Mouse (Mus musculus): ENCODE measurements around the gene Aebp1. TPM values are rescaled to one million over a fixed set of nuclear protein-coding genes. Genes with fewer than 3 reads are reported as not detected.

The Aebp1 gene
- polyA plus RNA-seq, 1 experiment from 2014 or later, result 22.4 TPM

DNA sequence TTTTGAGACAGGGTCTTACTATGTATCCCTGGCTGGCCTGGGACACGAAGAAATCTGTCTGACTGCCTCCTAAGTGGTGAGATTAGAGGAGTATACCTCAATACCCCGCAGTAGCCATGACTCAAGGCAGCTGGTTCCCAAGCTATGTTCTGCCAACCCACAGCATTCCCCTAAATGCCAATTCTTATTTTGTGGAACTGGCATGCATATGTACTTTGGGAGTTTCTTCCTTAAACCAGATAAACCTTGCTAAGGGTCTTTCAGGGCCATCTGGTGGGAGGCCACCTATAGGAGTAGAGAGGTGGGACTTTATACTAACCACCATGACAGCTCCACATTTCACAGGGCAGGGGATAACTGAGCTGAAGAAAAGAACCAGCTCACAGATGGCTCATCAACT, 42.1 kb downstream of the Aebp1 start:
- WGBS, result 80% methylated on average over 2 of the region's 2 CpGs
- H3K27ac ChIP-seq, result no peak overlapping the region
- H3K4me1 ChIP-seq, result peaks cover 47% of the 10 kb centered on the region
- peaks cover 40% of the 10 kb centered on the region for H3K27me3 ChIP-seq (ENCODE audit: insufficient read depth, poor library complexity, severe bottlenecking)
- no peaks in the 10 kb centered on the region for H3K36me3 ChIP-seq
- H3K9me3 ChIP-seq, result no peaks in the 10 kb centered on the region
- no peak for DNase-seq (ENCODE audit: low spot score)
- no peak overlapping the region for H3K4me3 ChIP-seq

DNA sequence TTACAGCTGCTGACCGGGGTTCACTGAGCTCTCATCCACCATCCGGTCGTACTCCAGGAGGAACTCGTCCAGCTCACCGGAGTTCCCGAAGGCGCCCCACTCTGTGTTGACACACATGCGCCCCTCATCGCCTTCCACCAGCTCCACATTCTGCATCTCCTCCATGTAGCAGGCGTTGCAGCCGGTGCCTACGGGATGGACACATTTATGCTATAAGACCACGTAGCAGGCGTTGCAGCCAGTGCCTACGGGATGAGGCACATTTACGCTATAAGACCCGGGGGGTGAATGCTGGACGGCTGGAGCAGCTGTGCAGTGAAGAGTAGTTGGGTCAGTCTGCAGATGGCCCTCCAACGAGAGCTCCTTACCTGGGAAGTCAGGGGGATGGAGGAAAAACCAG, 42.6 kb downstream of the Aebp1 start:
- Histone ChIP-seq H3K36me3 (no peaks in the 10 kb centered on the region), H3K9me3 (no peaks in the 10 kb centered on the region), H3K4me3 (no peak overlapping the region), H3K27ac (0 out of 2 replicates have a peak overlapping the region, but pooled peaks have one; percentile 11), H3K27me3 (ENCODE audit: insufficient read depth, poor library complexity, severe bottlenecking) (peaks cover 35% of the 10 kb centered on the region), H3K4me1 (peaks cover 47% of the 10 kb centered on the region)
- WGBS, result 91% methylated on average over 19 of the region's 19 CpGs
- DNase-seq (ENCODE audit: low spot score), result peak; percentile 73

DNA sequence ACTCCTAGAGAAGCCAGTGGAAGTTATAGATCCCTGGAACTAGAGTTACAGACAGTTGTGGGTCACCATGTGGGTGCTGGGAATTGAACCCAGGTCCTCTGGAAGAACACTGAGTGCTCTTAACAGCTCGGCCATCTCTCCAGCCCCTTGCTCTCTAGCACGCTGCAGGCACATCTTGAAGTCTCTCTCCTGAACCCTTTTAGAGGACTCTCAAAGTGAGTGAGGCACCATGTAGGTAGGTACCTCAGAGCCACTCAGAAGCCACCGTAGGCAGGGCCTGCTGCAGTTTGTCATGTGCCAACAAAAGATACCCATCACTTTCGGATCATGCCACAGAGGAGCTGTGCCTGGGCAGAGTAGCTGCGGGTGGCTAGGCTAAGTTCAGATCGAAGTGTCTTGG, 43.1 kb downstream of the Aebp1 start:
- peak; percentile 51 for DNase-seq (ENCODE audit: low spot score)
- H3K9me3 ChIP-seq, result no peaks in the 10 kb centered on the region
- H3K4me1 ChIP-seq, result peaks cover 50% of the 10 kb centered on the region
- WGBS, result 87% methylated on average over 6 of the region's 6 CpGs
- H3K27ac ChIP-seq, result no peak overlapping the region
- H3K4me3 ChIP-seq, result no peak overlapping the region
- H3K27me3 ChIP-seq (ENCODE audit: insufficient read depth, poor library complexity, severe bottlenecking), result peaks cover 31% of the 10 kb centered on the region
- no peaks in the 10 kb centered on the region for H3K36me3 ChIP-seq

- peak; percentile 63 for DNase-seq (ENCODE audit: low spot score)
- 81% methylated on average over 10 of the region's 10 CpGs for WGBS
- Histone ChIP-seq H3K4me1 (peaks cover 47% of the 10 kb centered on the region), H3K4me3 (no peak overlapping the region), H3K27me3 (ENCODE audit: insufficient read depth, poor library complexity, severe bottlenecking) (peaks cover 26% of the 10 kb centered on the region), H3K9me3 (no peaks in the 10 kb centered on the region), H3K36me3 (no peaks in the 10 kb centered on the region), H3K27ac (0 out of 2 replicates have a peak overlapping the region, but pooled peaks have one; percentile 6)
These were observed 44.2 kb downstream of the Aebp1 start for GRCm38 (mm10) chr11:5905778-5906518.

GRCm38 (mm10) chr11:5907096-5907495, 45.3 kb downstream of the Aebp1 start:
- peak; percentile 36 for DNase-seq (ENCODE audit: low spot score)
- Histone ChIP-seq H3K9me3 (no peaks in the 10 kb centered on the region), H3K4me3 (no peak overlapping the region), H3K36me3 (no peaks in the 10 kb centered on the region), H3K27ac (no peak overlapping the region), H3K4me1 (peaks cover 35% of the 10 kb centered on the region), H3K27me3 (ENCODE audit: insufficient read depth, poor library complexity, severe bottlenecking) (peaks cover 16% of the 10 kb centered on the region; the same call in 1 of the 2 replicates)
- 71% methylated on average over 5 of the region's 5 CpGs for WGBS

DNA sequence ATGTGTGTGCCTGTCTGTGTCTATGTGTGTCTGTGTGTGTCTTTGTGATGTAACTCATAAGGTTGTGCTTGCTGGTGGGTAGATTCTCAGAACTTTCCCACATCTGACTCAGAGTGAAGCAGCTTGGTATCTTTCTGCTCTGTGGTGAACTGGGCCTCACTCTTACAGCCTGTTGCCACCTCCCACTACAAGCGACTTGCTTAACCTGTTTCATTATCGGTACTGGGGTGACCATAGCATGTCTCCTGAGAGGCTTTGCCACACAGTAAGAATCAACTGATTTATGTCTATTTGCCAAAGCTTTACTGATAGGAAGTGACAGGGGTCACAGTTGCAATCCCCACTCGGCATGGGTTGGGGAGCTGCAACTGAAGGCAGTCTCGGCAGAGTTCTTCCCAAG, 46.9 kb downstream of the Aebp1 start:
- H3K9me3 ChIP-seq, result no peaks in the 10 kb centered on the region
- peaks cover under 1% of the 10 kb centered on the region; the same call in 1 of the 2 replicates for H3K27me3 ChIP-seq (ENCODE audit: insufficient read depth, poor library complexity, severe bottlenecking)
- H3K36me3 ChIP-seq, result no peaks in the 10 kb centered on the region
- no peak overlapping the region for H3K4me3 ChIP-seq
- WGBS, result 67% methylated on average over 4 of the region's 4 CpGs
- peak overlapping the region; percentile 31; the same call in 1 of the 2 replicates for H3K27ac ChIP-seq
- peak; percentile 14 for DNase-seq (ENCODE audit: low spot score)
- H3K4me1 ChIP-seq, result peaks cover 31% of the 10 kb centered on the region

DNA sequence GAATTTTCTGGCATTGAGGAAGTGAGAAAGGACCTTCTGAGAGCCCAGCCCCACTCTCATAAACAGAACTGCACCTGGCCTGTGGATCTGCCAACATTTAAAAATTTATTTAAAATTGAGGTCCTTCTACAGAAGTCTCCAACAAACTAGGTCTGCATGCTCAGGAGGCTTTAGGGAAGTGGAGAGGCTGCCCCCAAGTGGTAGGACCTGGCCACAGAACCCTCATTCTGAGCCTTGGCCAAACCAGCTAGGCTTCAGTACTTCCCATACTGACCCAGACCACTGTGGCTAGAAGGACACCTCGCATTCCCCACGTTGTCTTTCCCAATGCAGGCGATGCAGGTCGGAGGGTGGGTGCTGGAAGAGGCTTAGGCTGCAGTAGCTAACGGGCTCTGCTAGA, 50.9 kb downstream of the Aebp1 start:
- H3K9me3 ChIP-seq, result no peaks in the 10 kb centered on the region
- 21% methylated on average over 5 of the region's 5 CpGs for WGBS
- H3K36me3 ChIP-seq, result no peaks in the 10 kb centered on the region
- H3K4me3 ChIP-seq, result no peak overlapping the region
- DNase-seq (ENCODE audit: low spot score), result peak; percentile 83
- H3K4me1 ChIP-seq, result peaks cover 38% of the 10 kb centered on the region
- H3K27me3 ChIP-seq (ENCODE audit: insufficient read depth, poor library complexity, severe bottlenecking), result peaks cover 8% of the 10 kb centered on the region; the same call in 1 of the 2 replicates
- no peak overlapping the region for H3K27ac ChIP-seq

DNA sequence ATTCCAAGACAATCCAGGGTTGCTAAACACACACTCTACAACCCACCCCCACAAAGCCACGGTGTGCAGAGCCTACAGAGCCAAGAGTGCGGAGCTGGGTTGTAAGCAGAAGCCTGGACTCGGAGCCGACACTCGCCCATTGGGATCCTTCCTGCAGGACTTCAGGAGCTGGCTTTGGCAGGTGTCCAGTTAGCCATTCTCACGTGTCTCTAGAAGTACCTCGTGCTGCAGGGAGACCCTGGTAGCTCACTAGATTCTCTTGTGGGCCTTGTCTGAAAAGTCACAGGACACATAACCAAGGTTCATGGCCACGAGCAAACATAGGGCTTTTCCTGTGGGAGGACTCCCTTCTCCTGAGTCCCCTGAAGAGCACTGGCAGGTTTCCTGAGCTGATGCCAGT, 51.5 kb downstream of the Aebp1 start:
- Histone ChIP-seq H3K27ac (no peak overlapping the region), H3K27me3 (ENCODE audit: insufficient read depth, poor library complexity, severe bottlenecking) (peaks cover 8% of the 10 kb centered on the region; the same call in 1 of the 2 replicates), H3K9me3 (no peaks in the 10 kb centered on the region), H3K4me3 (no peak overlapping the region), H3K4me1 (peaks cover 42% of the 10 kb centered on the region), H3K36me3 (no peaks in the 10 kb centered on the region)
- 70% methylated on average over 8 of the region's 8 CpGs for WGBS
- DNase-seq (ENCODE audit: low spot score), result no peak

DNA sequence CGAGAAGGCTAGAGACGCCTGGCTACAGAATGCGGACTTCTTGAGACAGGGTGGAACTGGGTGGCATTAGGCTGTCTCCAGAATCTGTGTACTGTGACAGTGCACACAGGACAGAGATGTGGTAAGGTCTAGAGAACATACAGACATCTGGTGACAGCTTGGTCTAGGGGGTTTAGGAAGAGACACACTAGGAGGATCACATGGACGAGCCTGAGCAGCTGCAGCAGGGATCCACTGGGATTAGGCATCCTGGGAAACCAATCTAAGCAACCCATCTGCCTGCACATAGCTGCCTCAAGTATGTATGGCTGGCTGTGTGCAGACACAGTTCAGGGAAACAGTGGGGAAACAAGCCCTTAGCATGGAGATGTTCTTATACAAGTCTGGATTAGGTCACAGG, 52.2 kb downstream of the Aebp1 start:
- Histone ChIP-seq H3K27ac (no peak overlapping the region), H3K4me3 (no peak overlapping the region), H3K4me1 (peaks cover 39% of the 10 kb centered on the region), H3K36me3 (no peaks in the 10 kb centered on the region), H3K9me3 (no peaks in the 10 kb centered on the region), H3K27me3 (ENCODE audit: insufficient read depth, poor library complexity, severe bottlenecking) (peaks cover 8% of the 10 kb centered on the region; the same call in 1 of the 2 replicates)
- WGBS, result 77% methylated on average over 4 of the region's 4 CpGs
- DNase-seq (ENCODE audit: low spot score), result no peak

- 0 out of 2 replicates have a peak overlapping the region, but pooled peaks have one; percentile 5 for H3K27ac ChIP-seq
- no peaks in the 10 kb centered on the region for H3K9me3 ChIP-seq
- peaks cover 8% of the 10 kb centered on the region; the same call in 1 of the 2 replicates for H3K27me3 ChIP-seq (ENCODE audit: insufficient read depth, poor library complexity, severe bottlenecking)
- no peak overlapping the region for H3K4me3 ChIP-seq
- H3K36me3 ChIP-seq, result no peaks in the 10 kb centered on the region
- 39% methylated on average over 5 of the region's 5 CpGs for WGBS
- H3K4me1 ChIP-seq, result peaks cover 28% of the 10 kb centered on the region
- DNase-seq (ENCODE audit: low spot score), result no peak
These were observed 53.2 kb downstream of the Aebp1 start for GRCm38 (mm10) chr11:5914940-5915339.

DNA sequence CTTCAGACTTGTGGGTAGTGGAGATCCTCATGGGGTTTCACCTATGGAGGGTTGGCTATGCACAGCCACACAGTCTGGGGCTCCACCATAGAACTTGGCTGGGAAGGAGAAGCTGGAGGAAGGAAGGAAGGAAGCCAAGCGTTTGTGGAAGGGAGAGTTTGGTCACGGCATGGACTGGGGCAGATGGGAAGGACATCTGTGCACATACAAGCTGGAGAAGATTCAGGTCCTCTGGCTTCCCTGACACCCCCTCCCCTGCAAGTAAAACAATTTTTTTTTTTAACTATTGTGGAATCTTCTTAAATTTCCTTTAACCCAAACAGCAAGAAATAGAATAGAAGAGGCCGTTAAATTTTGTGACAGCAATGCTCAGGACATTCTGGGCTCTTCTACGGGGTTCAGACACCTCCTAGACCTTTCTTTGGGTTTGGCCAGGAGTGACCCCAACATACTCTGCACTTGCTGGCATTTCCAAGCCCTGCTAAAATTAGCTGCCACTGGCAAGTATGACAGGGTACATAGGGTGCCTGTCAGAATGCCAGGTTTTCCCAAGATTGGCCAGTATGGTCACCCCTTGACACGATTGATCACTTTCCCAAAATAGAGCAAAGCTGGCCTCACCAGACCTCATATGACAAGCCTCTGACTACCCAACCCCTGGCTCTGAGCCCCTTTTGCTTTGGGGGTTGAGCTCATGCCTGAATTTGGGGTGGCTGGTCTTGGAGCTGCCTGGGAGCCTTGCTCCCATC, 53.9 kb downstream of the Aebp1 start:
- WGBS, result 74% methylated on average over 5 of the region's 5 CpGs
- no peaks in the 10 kb centered on the region for H3K9me3 ChIP-seq

DNA sequence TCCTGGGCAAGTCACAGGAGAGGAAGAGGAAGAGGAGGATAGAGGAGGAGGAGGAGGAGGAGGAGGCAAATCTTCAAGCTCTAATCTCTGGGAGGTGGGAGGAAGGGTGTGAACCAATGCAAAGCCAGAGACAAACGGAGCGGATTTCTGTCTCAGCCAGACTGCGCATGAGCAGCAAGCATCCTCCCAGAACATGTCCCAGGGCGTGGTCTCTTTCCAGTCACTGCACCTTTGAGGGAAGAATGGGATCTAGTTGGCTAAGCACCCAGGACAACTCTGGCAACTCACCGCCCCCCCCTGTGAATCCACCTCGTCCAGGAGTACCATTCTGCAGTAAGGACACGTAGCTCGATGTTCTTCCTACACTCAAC, 54.4 kb downstream of the Aebp1 start:
- Histone ChIP-seq H3K4me3 (no peak overlapping the region), H3K27ac (0 out of 2 replicates have a peak overlapping the region, but pooled peaks have one; percentile 42), H3K9me3 (no peaks in the 10 kb centered on the region), H3K27me3 (ENCODE audit: insufficient read depth, poor library complexity, severe bottlenecking) (peaks cover 8% of the 10 kb centered on the region; the same call in 1 of the 2 replicates), H3K4me1 (peaks cover 30% of the 10 kb centered on the region), H3K36me3 (no peaks in the 10 kb centered on the region)
- no peak for DNase-seq (ENCODE audit: low spot score)
- 69% methylated on average over 8 of the region's 8 CpGs for WGBS

More for the DNA sequence above, 53.9 kb downstream of the Aebp1 start:
- Histone ChIP-seq H3K27ac (0 out of 2 replicates have a peak overlapping the region, but pooled peaks have one; percentile 42), H3K4me3 (no peak overlapping the region), H3K4me1 (peaks cover 30% of the 10 kb centered on the region), H3K27me3 (ENCODE audit: insufficient read depth, poor library complexity, severe bottlenecking) (peaks cover 8% of the 10 kb centered on the region; the same call in 1 of the 2 replicates), H3K36me3 (no peaks in the 10 kb centered on the region)
- no peak for DNase-seq (ENCODE audit: low spot score)

DNA sequence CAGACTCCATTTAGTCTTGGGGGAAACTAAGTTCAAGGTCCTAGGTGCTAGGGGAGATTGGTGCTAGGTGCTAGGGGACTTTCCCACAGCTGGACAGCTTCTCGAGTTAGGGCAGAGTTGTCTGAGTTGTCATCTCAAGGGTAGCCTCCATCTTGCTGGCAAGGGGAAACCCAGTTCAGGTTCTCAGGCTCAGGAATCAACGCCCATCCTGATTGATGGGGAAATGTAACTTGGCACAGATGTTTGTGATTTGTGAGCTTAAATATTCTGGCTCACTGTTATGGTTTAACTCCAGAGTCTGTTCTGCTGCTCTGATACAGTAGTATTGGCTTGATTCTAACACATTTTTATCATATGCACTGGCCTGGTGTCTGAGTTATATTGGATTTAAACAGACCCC, 56.4 kb downstream of the Aebp1 start:
- H3K27ac ChIP-seq, result no peak overlapping the region
- H3K4me3 ChIP-seq, result no peak overlapping the region
- H3K4me1 ChIP-seq, result peaks cover 26% of the 10 kb centered on the region
- no peaks in the 10 kb centered on the region for H3K9me3 ChIP-seq
- no peaks in the 10 kb centered on the region for H3K36me3 ChIP-seq
- H3K27me3 ChIP-seq (ENCODE audit: insufficient read depth, poor library complexity, severe bottlenecking), result peaks cover 8% of the 10 kb centered on the region; the same call in 1 of the 2 replicates
- peak; percentile 54 for DNase-seq (ENCODE audit: low spot score)
- 75% methylated on average over 2 of the region's 2 CpGs for WGBS

Data from heart, embryonic 10.5 days (tissue).